Mouse (Mus musculus) thymus, adult 2 months (tissue): ENCODE results near the gene Pygb.

Experiments used
- CTCF ChIP-seq: fragments of 200-500 bp; IDR thresholded peaks from 2 replicates; pipeline ENCODE4 v1.5.1; 2012; ENCODE audit warnings: mild to moderate bottlenecking, control low read depth, low read length, moderate library complexity, borderline replicate concordance; ENCODE audit not compliant: control insufficient read depth, poor library complexity, insufficient read depth; ENCODE audit errors: extremely low read depth
- POLR2A ChIP-seq: fragments of 200-500 bp; IDR thresholded peaks from 2 replicates; pipeline ENCODE4 v1.6.1; 2012; ENCODE audit warnings: mild to moderate bottlenecking, low read length, control low read depth, moderate library complexity; ENCODE audit not compliant: control insufficient read depth, poor library complexity, insufficient read depth; ENCODE audit errors: extremely low read depth

- no peak for TF ChIP-seq CTCF
- no peak for TF ChIP-seq POLR2A
Measured at GRCm38 (mm10) chr2:150772466-150773119, 13.9 kb upstream of the Pygb start.
